Mouse (Mus musculus): ENCODE measurements around the gene Ufsp2. TPM values are rescaled to one million over a fixed set of nuclear protein-coding genes. Genes with fewer than 3 reads are reported as not detected.

The Ufsp2 gene
- polyA plus RNA-seq (2015; fragmentation: Nextera tagmentation; extraction: Ambion mirVana): 87.1 and 88.5 TPM in 2 replicates

- WGBS: under 1% methylated on average over 57 of the region's 57 CpGs
- no peaks in the 10 kb centered on the region for H3K27me3 ChIP-seq (replicated peaks)
Measured at GRCm38 (mm10) chr8:45975126-45975836, at the start of gene Ufsp2, which contains the start of gene 1700029J07Rik. Ufsp2 (plus strand) TSS chr8:45975528. 1700029J07Rik (minus strand) TSS chr8:45975252.

GRCm38 (mm10) chr8:45934582-45935014 is 40.7 kb upstream of the Ufsp2 start, which contains the start of gene Ccdc110:
Ccdc110 (plus strand) TSS chr8:45934619.
- H3K9me3 ChIP-seq: no peaks in the 10 kb centered on the region
- peak within 1 kb of the TSS; percentile 22; the same call in 1 of the 2 replicates for H3K4me3 ChIP-seq (replicated peaks)
- H3K4me2 ChIP-seq (replicated peaks): peak within 1 kb of the TSS; percentile 52
- no peak within 1 kb of the TSS for H3K27ac ChIP-seq
- peak; percentile 77 for ATAC-seq
- H3K27me3 ChIP-seq (replicated peaks): no peaks in the 10 kb centered on the region
- 6% methylated on average over 23 of the region's 23 CpGs for WGBS
- H3K4me1 ChIP-seq (replicated peaks): 0 out of 2 replicates have a peak, but pooled peaks cover 3% of the 10 kb centered on the region
- no peaks in the 10 kb centered on the region for H3K36me3 ChIP-seq
- H3K9ac ChIP-seq: no peak within 1 kb of the TSS

More at GRCm38 (mm10) chr8:45975126-45975836, at the start of gene Ufsp2, which contains the start of gene 1700029J07Rik:
- ATAC-seq: peak; percentile 98
- Histone ChIP-seq H3K9me3 (no peaks in the 10 kb centered on the region), H3K4me1 (replicated peaks) (0 out of 2 replicates have a peak, but pooled peaks cover 7% of the 10 kb centered on the region), H3K27ac (peak within 1 kb of the TSS; percentile 77), H3K36me3 (0 out of 2 replicates have a peak, but pooled peaks cover 7% of the 10 kb centered on the region), H3K9ac (peak within 1 kb of the TSS; percentile 62), H3K4me3 (replicated peaks) (peak within 1 kb of the TSS; percentile 54), H3K4me2 (replicated peaks) (peak within 1 kb of the TSS; percentile 70)

GRCm38 (mm10) chr8:45936986-45937385 is 38.3 kb upstream of the Ufsp2 start:
- Histone ChIP-seq H3K4me1 (replicated peaks) (0 out of 2 replicates have a peak, but pooled peaks cover 3% of the 10 kb centered on the region), H3K9ac (no peak overlapping the region), H3K4me2 (replicated peaks) (no peak overlapping the region), H3K9me3 (no peaks in the 10 kb centered on the region), H3K27ac (no peak overlapping the region), H3K4me3 (replicated peaks) (no peak overlapping the region), H3K36me3 (no peaks in the 10 kb centered on the region), H3K27me3 (replicated peaks) (no peaks in the 10 kb centered on the region)
- 85% methylated on average over 9 of the region's 9 CpGs for WGBS
- no peak for ATAC-seq

GRCm38 (mm10) chr8:45946283-45946682 is 29.0 kb upstream of the Ufsp2 start:
- Histone ChIP-seq H3K4me3 (replicated peaks) (no peak overlapping the region), H3K9me3 (no peaks in the 10 kb centered on the region), H3K36me3 (no peaks in the 10 kb centered on the region), H3K27me3 (replicated peaks) (no peaks in the 10 kb centered on the region), H3K9ac (no peak overlapping the region), H3K4me2 (replicated peaks) (no peak overlapping the region), H3K27ac (no peak overlapping the region), H3K4me1 (replicated peaks) (no peaks in the 10 kb centered on the region)
- ATAC-seq: no peak
- WGBS: 93% methylated on average over 4 of the region's 4 CpGs

- ATAC-seq: no peak
- WGBS: 57% methylated on average over 2 of the region's 2 CpGs
- Histone ChIP-seq H3K36me3 (no peaks in the 10 kb centered on the region), H3K27me3 (replicated peaks) (no peaks in the 10 kb centered on the region), H3K9ac (no peak overlapping the region), H3K4me3 (replicated peaks) (no peak overlapping the region), H3K27ac (no peak overlapping the region), H3K4me1 (replicated peaks) (no peaks in the 10 kb centered on the region), H3K9me3 (no peaks in the 10 kb centered on the region), H3K4me2 (replicated peaks) (no peak overlapping the region)
Measured at GRCm38 (mm10) chr8:45950622-45951021, 24.7 kb upstream of the Ufsp2 start.

- Histone ChIP-seq H3K36me3 (no peaks in the 10 kb centered on the region), H3K4me1 (replicated peaks) (0 out of 2 replicates have a peak, but pooled peaks cover 4% of the 10 kb centered on the region), H3K4me2 (replicated peaks) (no peak overlapping the region), H3K9ac (no peak overlapping the region), H3K27ac (no peak overlapping the region), H3K27me3 (replicated peaks) (no peaks in the 10 kb centered on the region), H3K9me3 (no peaks in the 10 kb centered on the region), H3K4me3 (replicated peaks) (no peak overlapping the region)
- WGBS: 94% methylated on average over 12 of the region's 12 CpGs
- ATAC-seq: no peak
Measured at GRCm38 (mm10) chr8:45970894-45971293, 4.4 kb upstream of the Ufsp2 start.

- Histone ChIP-seq H3K27ac (no peak overlapping the region), H3K27me3 (replicated peaks) (no peaks in the 10 kb centered on the region), H3K4me1 (replicated peaks) (0 out of 2 replicates have a peak, but pooled peaks cover 7% of the 10 kb centered on the region), H3K4me3 (replicated peaks) (no peak overlapping the region), H3K9ac (no peak overlapping the region), H3K9me3 (no peaks in the 10 kb centered on the region), H3K4me2 (replicated peaks) (peak overlapping the region; percentile 70), H3K36me3 (0 out of 2 replicates have a peak, but pooled peaks cover 7% of the 10 kb centered on the region)
- ATAC-seq: no peak
- WGBS: 72% methylated on average over 8 of the region's 8 CpGs
Measured at GRCm38 (mm10) chr8:45973988-45974505, 1.3 kb upstream of the Ufsp2 start.

GRCm38 (mm10) chr8:45975837-45976468 is 625 bp downstream of the Ufsp2 start:
- ATAC-seq: peak; percentile 21
- Histone ChIP-seq H3K4me2 (replicated peaks) (peak overlapping the region; percentile 70), H3K27me3 (replicated peaks) (no peaks in the 10 kb centered on the region), H3K4me3 (replicated peaks) (peak overlapping the region; percentile 54), H3K9ac (peak overlapping the region; percentile 51), H3K4me1 (replicated peaks) (0 out of 2 replicates have a peak, but pooled peaks cover 7% of the 10 kb centered on the region), H3K27ac (no peak overlapping the region), H3K36me3 (peaks cover 9% of the 10 kb centered on the region; the same call in 1 of the 2 replicates), H3K9me3 (no peaks in the 10 kb centered on the region)
- WGBS: 61% methylated on average over 11 of the region's 11 CpGs

- Histone ChIP-seq H3K4me3 (replicated peaks) (no peak overlapping the region), H3K36me3 (peaks cover 8% of the 10 kb centered on the region), H3K27ac (no peak overlapping the region), H3K27me3 (replicated peaks) (no peaks in the 10 kb centered on the region), H3K4me2 (replicated peaks) (no peak overlapping the region), H3K9ac (no peak overlapping the region), H3K9me3 (no peaks in the 10 kb centered on the region), H3K4me1 (replicated peaks) (no peaks in the 10 kb centered on the region)
- WGBS: 54% methylated on average over 3 of the region's 3 CpGs
- no peak for ATAC-seq
Measured at GRCm38 (mm10) chr8:45986665-45987064, 11.3 kb downstream of the Ufsp2 start.

- Histone ChIP-seq H3K9ac (no peak overlapping the region), H3K27ac (no peak overlapping the region), H3K4me1 (replicated peaks) (no peaks in the 10 kb centered on the region), H3K4me3 (replicated peaks) (no peak overlapping the region), H3K27me3 (replicated peaks) (no peaks in the 10 kb centered on the region), H3K9me3 (no peaks in the 10 kb centered on the region), H3K36me3 (peaks cover 5% of the 10 kb centered on the region; the same call in 1 of the 2 replicates), H3K4me2 (replicated peaks) (no peak overlapping the region)
- 69% methylated on average over 2 of the region's 2 CpGs for WGBS
- no peak for ATAC-seq
Measured at GRCm38 (mm10) chr8:45988189-45988588, 12.9 kb downstream of the Ufsp2 start.

- Histone ChIP-seq H3K27me3 (replicated peaks) (no peaks in the 10 kb centered on the region), H3K9me3 (no peaks in the 10 kb centered on the region), H3K4me1 (replicated peaks) (no peaks in the 10 kb centered on the region), H3K9ac (no peak overlapping the region), H3K4me3 (replicated peaks) (no peak overlapping the region), H3K4me2 (replicated peaks) (no peak overlapping the region), H3K36me3 (peaks cover 10% of the 10 kb centered on the region), H3K27ac (no peak overlapping the region)
- WGBS: 90% methylated on average over 4 of the region's 4 CpGs
- ATAC-seq: no peak
Measured at GRCm38 (mm10) chr8:45990631-45991310, 15.4 kb downstream of the Ufsp2 start.
